Mouse (Mus musculus) kidney, embryonic 15.5 days (tissue): ENCODE measurements around the gene D13Ertd608e. TPM values are rescaled to one million over a fixed set of nuclear protein-coding genes. Genes with fewer than 3 reads are reported as not detected.
"Not testable (repeated sequence)": the region's sequence is repeated elsewhere in the genome, so short reads cannot be mapped to it uniquely, and the experiment has no call there.

ENCODE experiments used
- ATAC-seq: fragments of 200-750 bp; cut with Nextera tagmentation; replicated peaks from 2 replicates; pipeline ENCODE4 v1.8.0; 2017; ENCODE audit warnings: moderate TSS enrichment; ENCODE audit not compliant: low FRiP score
- H3K27ac ChIP-seq: fragments of 300-500 bp; sonication (generic); 2 replicates; pipeline ENCODE4 v1.5.1; 2015; ENCODE audit warnings: mild to moderate bottlenecking, inconsistent platforms
- H3K27me3 ChIP-seq: fragments of 300-500 bp; sonication (generic); 2 replicates; pipeline ENCODE4 v1.6.1; 2015; ENCODE audit warnings: inconsistent platforms
- H3K36me3 ChIP-seq: fragments of 300-500 bp; sonication (generic); 2 replicates; pipeline ENCODE4 v1.6.1; 2015; ENCODE audit warnings: inconsistent platforms
- H3K4me1 ChIP-seq: fragments of 300-500 bp; sonication (generic); 2 replicates; pipeline ENCODE4 v1.6.1; 2015; ENCODE audit warnings: inconsistent platforms
- H3K4me2 ChIP-seq: fragments of 300-500 bp; sonication (generic); 2 replicates; pipeline ENCODE4 v1.6.1; 2015; ENCODE audit warnings: moderate library complexity, mild to moderate bottlenecking, inconsistent platforms
- H3K4me3 ChIP-seq: fragments of 300-500 bp; sonication (generic); replicated peaks from 2 replicates; pipeline ENCODE4 v1.5.1; 2015; ENCODE audit warnings: mild to moderate bottlenecking, inconsistent platforms
- H3K9ac ChIP-seq: fragments of 300-500 bp; sonication (generic); 2 replicates; pipeline ENCODE4 v1.6.1; 2015; ENCODE audit warnings: mild to moderate bottlenecking, inconsistent platforms
- H3K9me3 ChIP-seq: fragments of 300-500 bp; sonication (generic); replicated peaks from 2 replicates; pipeline ENCODE4 v1.6.1; 2016; ENCODE audit warnings: inconsistent platforms
- WGBS: fragments of 180-500 bp; shearing (Covaris S2); methylation state at CpG from one replicate; pipeline ENCODE4 v1.1.7; 2015; ENCODE audit warnings: mixed read lengths; 5-methylcytosine and 5-hydroxymethylcytosine counted together
- polyA plus RNA-seq: library from polyadenylated mRNA; unstranded; fragments of >200 nt; fragmentation: Nextera tagmentation; extraction: Ambion mirVana; gene quantifications from 2 replicates; pipeline ENCODE4 v1.2.1, GENCODE M21; 2015

D13Ertd608e gene
- polyA plus RNA-seq, 1 experiment from 2014 or later, result not detected

- H3K27ac ChIP-seq, H3K4me1 ChIP-seq, H3K9me3 ChIP-seq, H3K9ac ChIP-seq, H3K36me3 ChIP-seq: not testable (repeated sequence)
- WGBS, result 16% methylated on average over 23 of the region's 23 CpGs
- peak overlapping the region; percentile 27 for H3K4me3 ChIP-seq
- peaks cover 20% of the 10 kb centered on the region for H3K27me3 ChIP-seq
- ATAC-seq, result peak; percentile 72
- H3K4me2 ChIP-seq, result peak overlapping the region; percentile 49
Observed at GRCm38 (mm10) chr13:119836324-119836811, 562 bp downstream of the D13Ertd608e start.

DNA sequence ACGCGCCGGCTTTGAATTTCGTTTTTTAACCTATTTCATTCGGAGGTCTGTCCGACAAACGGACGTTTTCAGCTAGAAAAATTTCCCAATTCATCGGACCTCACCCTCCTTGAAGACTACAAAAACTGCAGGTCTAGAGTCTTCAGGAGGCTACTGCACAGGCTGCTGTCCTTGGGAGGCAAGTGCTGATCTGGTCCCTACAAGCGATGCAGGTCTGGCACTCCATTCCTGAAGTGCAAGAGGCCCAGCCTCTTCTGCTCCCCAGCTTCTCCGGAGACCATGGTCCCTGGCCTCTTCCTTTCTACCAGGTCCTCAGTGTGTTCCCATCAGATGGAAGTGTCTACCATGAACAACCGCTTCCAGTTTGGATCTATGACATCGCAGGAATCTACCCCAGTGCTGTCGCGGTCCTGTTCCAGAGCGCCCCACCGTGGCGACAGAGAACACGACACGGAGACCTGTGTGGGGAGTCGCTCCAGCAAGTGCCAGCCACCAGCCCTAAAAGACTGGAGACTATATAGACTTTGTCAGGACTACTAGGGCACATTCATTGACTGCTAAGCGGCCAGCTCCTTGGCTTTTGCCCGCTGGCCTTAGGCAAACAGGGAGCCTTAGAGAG lies 2.0 kb downstream of the D13Ertd608e start:
- not testable (repeated sequence) for H3K4me3 ChIP-seq, H3K27ac ChIP-seq, H3K9me3 ChIP-seq, H3K36me3 ChIP-seq, H3K4me2 ChIP-seq, H3K9ac ChIP-seq, H3K4me1 ChIP-seq
- peak; percentile 38; the same call in 1 of the 2 replicates for ATAC-seq
- peaks cover 20% of the 10 kb centered on the region for H3K27me3 ChIP-seq
- 5% methylated on average over 14 of the region's 23 CpGs for WGBS

DNA sequence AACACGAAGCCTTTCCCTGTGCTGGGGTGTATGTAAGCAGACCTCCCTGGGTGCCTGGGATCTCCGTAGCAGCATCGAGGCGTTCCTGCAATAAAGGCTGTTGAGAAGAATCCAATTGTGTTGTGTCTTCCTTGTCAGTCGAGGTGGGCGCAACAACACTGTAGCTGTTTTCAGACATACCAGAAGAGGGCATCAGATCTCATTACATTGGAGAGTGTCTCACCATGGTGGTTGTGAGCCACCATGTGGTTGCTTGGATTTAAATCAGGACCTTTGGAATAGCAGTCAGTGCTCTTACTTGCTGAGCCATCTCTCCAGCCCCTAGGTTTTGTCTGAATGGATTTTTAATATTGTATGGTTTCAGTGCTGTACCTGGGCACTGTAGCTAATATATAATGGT lies 4.2 kb downstream of the D13Ertd608e start:
- H3K9me3 ChIP-seq, H3K4me2 ChIP-seq, H3K9ac ChIP-seq, ATAC-seq, H3K4me1 ChIP-seq, H3K4me3 ChIP-seq, H3K27ac ChIP-seq, H3K36me3 ChIP-seq: not testable (repeated sequence)
- WGBS, result 30% methylated on average over 6 of the region's 6 CpGs
- peaks cover 18% of the 10 kb centered on the region for H3K27me3 ChIP-seq

GRCm38 (mm10) chr13:119862399-119862798 lies 26.6 kb downstream of the D13Ertd608e start:
- H3K27me3 ChIP-seq, H3K4me3 ChIP-seq, H3K9me3 ChIP-seq, ATAC-seq, H3K4me2 ChIP-seq, H3K36me3 ChIP-seq, H3K27ac ChIP-seq, H3K4me1 ChIP-seq, H3K9ac ChIP-seq: not testable (repeated sequence)
- no CpG with 5 or more reads among the region's 6 CpGs for WGBS

DNA sequence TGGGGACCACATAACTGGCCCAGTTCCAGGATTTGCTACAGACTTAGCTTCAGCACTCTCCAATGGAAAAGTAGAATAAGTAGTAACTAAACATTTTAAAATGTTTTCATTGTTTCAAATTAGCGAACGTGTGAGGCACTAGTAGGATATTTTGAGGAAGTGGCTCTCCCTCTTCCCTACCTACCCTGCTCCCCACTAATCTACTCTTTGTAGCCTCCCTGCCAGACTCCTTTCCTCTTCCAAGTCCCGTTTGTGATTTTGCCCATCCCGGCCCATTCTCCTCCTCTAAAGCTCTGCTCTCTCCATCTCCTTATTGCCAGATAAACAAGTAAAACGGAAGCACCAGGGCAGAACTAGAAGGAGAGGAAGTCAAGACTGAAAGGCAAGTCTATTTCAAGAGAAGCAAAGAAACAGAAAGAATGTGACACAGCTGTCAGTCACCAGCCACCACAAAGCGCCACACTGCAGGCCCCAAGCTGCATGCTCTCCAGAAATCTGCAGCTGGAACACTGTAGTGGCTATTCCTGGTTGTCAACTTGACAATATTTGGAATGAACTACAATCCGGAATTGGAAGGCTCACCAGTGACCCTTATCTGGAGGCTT lies 28.7 kb downstream of the D13Ertd608e start:
- H3K4me1 ChIP-seq, H3K4me3 ChIP-seq, H3K9ac ChIP-seq, H3K4me2 ChIP-seq, H3K36me3 ChIP-seq, H3K27me3 ChIP-seq, ATAC-seq, H3K27ac ChIP-seq, H3K9me3 ChIP-seq: not testable (repeated sequence)
- WGBS, result 81% methylated on average over 6 of the region's 7 CpGs

- 32% methylated on average over 4 of the region's 4 CpGs for WGBS
- not testable (repeated sequence) for H3K4me3 ChIP-seq, H3K4me1 ChIP-seq, H3K36me3 ChIP-seq, H3K4me2 ChIP-seq, H3K27ac ChIP-seq, H3K9ac ChIP-seq, H3K9me3 ChIP-seq, H3K27me3 ChIP-seq, ATAC-seq
Observed at GRCm38 (mm10) chr13:119886896-119887295, 51.1 kb downstream of the D13Ertd608e start.

- not testable (repeated sequence) for ATAC-seq, H3K4me3 ChIP-seq, H3K27me3 ChIP-seq, H3K27ac ChIP-seq, H3K9me3 ChIP-seq, H3K9ac ChIP-seq, H3K4me1 ChIP-seq, H3K4me2 ChIP-seq, H3K36me3 ChIP-seq
- WGBS, result 84% methylated on average over 3 of the region's 3 CpGs
Observed at GRCm38 (mm10) chr13:119894685-119895084, 58.9 kb downstream of the D13Ertd608e start, which contains the start of gene Tcstv1. Tcstv1 (minus strand) TSS chr13:119894785.

Other genes starting within 250 kb of the D13Ertd608e start
- gene Ccl28, start 212.2 kb upstream of the D13Ertd608e start, polyA plus RNA-seq, result 0.05 and 0.13 TPM in 2 replicates
- 179 and 188 TPM in 2 replicates for gene Hmgcs1, start 145.6 kb upstream of the D13Ertd608e start, polyA plus RNA-seq
- gene Nim1k, start 80.1 kb upstream of the D13Ertd608e start, polyA plus RNA-seq, result 1.1 TPM in 2 replicates
- 37.0 and 37.3 TPM in 2 replicates for gene Zfp131, start 45.1 kb upstream of the D13Ertd608e start, polyA plus RNA-seq
- gene AF067063, start 5.8 kb upstream of the D13Ertd608e start, polyA plus RNA-seq, result not detected in 2 replicates
- gene Tcstv1, start 58.8 kb downstream of the D13Ertd608e start, polyA plus RNA-seq, result not detected in 2 replicates
- not detected in 2 replicates for gene Gm21761, start 93.3 kb downstream of the D13Ertd608e start, polyA plus RNA-seq
- gene B020031M17Rik, start 114.8 kb downstream of the D13Ertd608e start, polyA plus RNA-seq, result not detected in 2 replicates
- gene Gm36079, start 191.0 kb downstream of the D13Ertd608e start, polyA plus RNA-seq, result not detected in 2 replicates
- gene Gm21188, start 216.2 kb downstream of the D13Ertd608e start, polyA plus RNA-seq, result 0.12 TPM in 1 of 2 replicates, not detected in the other